Mouse (Mus musculus) forebrain, embryonic 12.5 days (tissue): ENCODE data around the gene Tigd3. TPM values are rescaled to one million over a fixed set of nuclear protein-coding genes. Genes with fewer than 3 reads are reported as not detected.

Experiments
- ATAC-seq: fragments of 200-750 bp; cut with Nextera tagmentation; 2 replicates; pipeline ENCODE4 v1.8.0; 2017; ENCODE audit warnings: moderate TSS enrichment; ENCODE audit not compliant: low FRiP score
- H3K27ac ChIP-seq: fragments of 300-500 bp; sonication (generic); 2 replicates; pipeline ENCODE4 v1.5.1; 2016; ENCODE audit warnings: mild to moderate bottlenecking
- H3K27me3 ChIP-seq: fragments of 300-500 bp; sonication (generic); 2 replicates; pipeline ENCODE4 v1.6.1; 2016; ENCODE audit warnings: mild to moderate bottlenecking
- H3K36me3 ChIP-seq: fragments of 300-500 bp; sonication (generic); replicated peaks from 2 replicates; pipeline ENCODE4 v1.6.1; 2016; ENCODE audit warnings: mild to moderate bottlenecking
- H3K4me1 ChIP-seq: fragments of 300-500 bp; sonication (generic); 2 replicates; pipeline ENCODE4 v1.6.1; 2016
- H3K4me2 ChIP-seq: fragments of 300-500 bp; sonication (generic); 2 replicates; pipeline ENCODE4 v1.6.1; 2016; ENCODE audit warnings: mild to moderate bottlenecking, moderate library complexity
- H3K4me3 ChIP-seq: fragments of 300-500 bp; sonication (generic); replicated peaks from 2 replicates; pipeline ENCODE4 v1.5.1; 2016; ENCODE audit warnings: mild to moderate bottlenecking
- H3K9ac ChIP-seq: fragments of 300-500 bp; sonication (generic); 2 replicates; pipeline ENCODE4 v1.6.1; 2016; ENCODE audit warnings: mild to moderate bottlenecking
- H3K9me3 ChIP-seq: fragments of 300-500 bp; sonication (generic); 2 replicates; pipeline ENCODE4 v1.6.1; 2016
- WGBS: fragments of 180-500 bp; shearing (Covaris S2); methylation state at CpG from one replicate; pipeline ENCODE4 v1.1.7; 2016; 5-methylcytosine and 5-hydroxymethylcytosine counted together
- polyA plus RNA-seq: library from polyadenylated mRNA; unstranded; fragments of >200 nt; fragmentation: Nextera tagmentation; extraction: Ambion mirVana; gene quantifications from 2 replicates; pipeline ENCODE4 v1.2.1, GENCODE M21; 2016

Tigd3 gene
- polyA plus RNA-seq, 1 experiment from 2014 or later = 11.1 TPM

- no peak overlapping the region for H3K9ac ChIP-seq
- H3K36me3 ChIP-seq = no peaks in the 10 kb centered on the region
- ATAC-seq = no peak
- no peak overlapping the region for H3K4me3 ChIP-seq
- H3K9me3 ChIP-seq = no peaks in the 10 kb centered on the region
- WGBS = 70% methylated on average over 14 of the region's 14 CpGs
- H3K27ac ChIP-seq = no peak overlapping the region
- H3K4me1 ChIP-seq = peaks cover 6% of the 10 kb centered on the region
- peaks cover 16% of the 10 kb centered on the region for H3K27me3 ChIP-seq
- H3K4me2 ChIP-seq = no peak overlapping the region
These were observed 36.0 kb upstream of the Tigd3 start for GRCm38 (mm10) chr19:5929634-5930596.

- H3K36me3 ChIP-seq = no peaks in the 10 kb centered on the region
- H3K9ac ChIP-seq = no peak overlapping the region
- ATAC-seq = no peak
- no peaks in the 10 kb centered on the region for H3K9me3 ChIP-seq
- peaks cover 16% of the 10 kb centered on the region for H3K27me3 ChIP-seq
- H3K27ac ChIP-seq = no peak overlapping the region
- WGBS = 69% methylated on average over 3 of the region's 3 CpGs
- no peak overlapping the region for H3K4me3 ChIP-seq
- H3K4me1 ChIP-seq = peaks cover 14% of the 10 kb centered on the region
- no peak overlapping the region for H3K4me2 ChIP-seq
These were observed 34.6 kb upstream of the Tigd3 start for GRCm38 (mm10) chr19:5928546-5928945.

- Histone ChIP-seq H3K9ac (no peak overlapping the region), H3K4me3 (no peak overlapping the region), H3K4me2 (no peak overlapping the region), H3K4me1 (peaks cover 14% of the 10 kb centered on the region), H3K9me3 (no peaks in the 10 kb centered on the region), H3K27me3 (peaks cover 16% of the 10 kb centered on the region), H3K36me3 (no peaks in the 10 kb centered on the region), H3K27ac (no peak overlapping the region)
- 81% methylated on average over 6 of the region's 6 CpGs for WGBS
- no peak for ATAC-seq
These were observed 34.2 kb upstream of the Tigd3 start for GRCm38 (mm10) chr19:5928104-5928503.

GRCm38 (mm10) chr19:5927532-5927931, 33.6 kb upstream of the Tigd3 start:
- 77% methylated on average over 8 of the region's 8 CpGs for WGBS
- Histone ChIP-seq H3K27me3 (peaks cover 16% of the 10 kb centered on the region), H3K9ac (no peak overlapping the region), H3K36me3 (no peaks in the 10 kb centered on the region), H3K4me3 (no peak overlapping the region), H3K4me1 (peaks cover 14% of the 10 kb centered on the region), H3K9me3 (no peaks in the 10 kb centered on the region), H3K27ac (no peak overlapping the region), H3K4me2 (no peak overlapping the region)
- ATAC-seq = no peak

- no peak for ATAC-seq
- Histone ChIP-seq H3K9ac (no peak overlapping the region), H3K4me2 (no peak overlapping the region), H3K4me1 (peaks cover 14% of the 10 kb centered on the region), H3K36me3 (no peaks in the 10 kb centered on the region), H3K9me3 (no peaks in the 10 kb centered on the region), H3K27ac (no peak overlapping the region), H3K27me3 (peaks cover 16% of the 10 kb centered on the region), H3K4me3 (no peak overlapping the region)
- WGBS = 69% methylated on average over 11 of the region's 11 CpGs
These were observed 33.1 kb upstream of the Tigd3 start for GRCm38 (mm10) chr19:5927026-5927425.

GRCm38 (mm10) chr19:5925311-5925855, 31.4 kb upstream of the Tigd3 start:
- Histone ChIP-seq H3K4me3 (peak overlapping the region; percentile 53), H3K9me3 (no peaks in the 10 kb centered on the region), H3K9ac (peak overlapping the region; percentile 60), H3K27ac (no peak overlapping the region), H3K4me2 (peak overlapping the region; percentile 98), H3K4me1 (peaks cover 19% of the 10 kb centered on the region), H3K27me3 (peaks cover 16% of the 10 kb centered on the region), H3K36me3 (no peaks in the 10 kb centered on the region)
- 45% methylated on average over 11 of the region's 11 CpGs for WGBS
- no peak for ATAC-seq

- ATAC-seq = peak; percentile 95
- H3K9ac ChIP-seq = peak within 1 kb of the TSS; percentile 60
- H3K4me1 ChIP-seq = peaks cover 19% of the 10 kb centered on the region
- no peaks in the 10 kb centered on the region for H3K36me3 ChIP-seq
- WGBS = under 1% methylated on average over 18 of the region's 18 CpGs
- peak within 1 kb of the TSS; percentile 98 for H3K4me2 ChIP-seq
- H3K27me3 ChIP-seq = peaks cover 16% of the 10 kb centered on the region
- H3K4me3 ChIP-seq = peak within 1 kb of the TSS; percentile 53
- H3K27ac ChIP-seq = peak within 1 kb of the TSS; percentile 66
- H3K9me3 ChIP-seq = no peaks in the 10 kb centered on the region
These were observed 30.8 kb upstream of the Tigd3 start, which contains the start of gene Cdc42ep2 for GRCm38 (mm10) chr19:5924713-5925093. Cdc42ep2 (minus strand) TSS chr19:5924816.

- H3K27ac ChIP-seq = peak overlapping the region; percentile 66
- peak overlapping the region; percentile 53 for H3K4me3 ChIP-seq
- H3K4me1 ChIP-seq = peaks cover 19% of the 10 kb centered on the region
- no peaks in the 10 kb centered on the region for H3K36me3 ChIP-seq
- WGBS = under 1% methylated on average over 38 of the region's 38 CpGs
- peaks cover 16% of the 10 kb centered on the region for H3K27me3 ChIP-seq
- peak overlapping the region; percentile 98 for H3K4me2 ChIP-seq
- ATAC-seq = peak; percentile 87
- no peaks in the 10 kb centered on the region for H3K9me3 ChIP-seq
- H3K9ac ChIP-seq = peak overlapping the region; percentile 60
These were observed 30.2 kb upstream of the Tigd3 start for GRCm38 (mm10) chr19:5923990-5924712.

- WGBS = 96% methylated on average over 3 of the region's 3 CpGs
- no peak for ATAC-seq
- Histone ChIP-seq H3K9ac (no peak overlapping the region), H3K4me1 (peaks cover 19% of the 10 kb centered on the region), H3K4me2 (no peak overlapping the region), H3K9me3 (no peaks in the 10 kb centered on the region), H3K27me3 (peaks cover 16% of the 10 kb centered on the region), H3K36me3 (no peaks in the 10 kb centered on the region), H3K27ac (no peak overlapping the region), H3K4me3 (no peak overlapping the region)
These were observed 29.0 kb upstream of the Tigd3 start for GRCm38 (mm10) chr19:5922963-5923362.

GRCm38 (mm10) chr19:5922119-5922942, 28.4 kb upstream of the Tigd3 start:
- Histone ChIP-seq H3K4me2 (no peak overlapping the region), H3K9ac (no peak overlapping the region), H3K27ac (no peak overlapping the region), H3K9me3 (no peaks in the 10 kb centered on the region), H3K36me3 (no peaks in the 10 kb centered on the region), H3K4me3 (no peak overlapping the region), H3K27me3 (peaks cover 16% of the 10 kb centered on the region), H3K4me1 (peaks cover 19% of the 10 kb centered on the region)
- ATAC-seq = no peak
- 80% methylated on average over 15 of the region's 15 CpGs for WGBS

GRCm38 (mm10) chr19:5921715-5922114, 27.8 kb upstream of the Tigd3 start:
- Histone ChIP-seq H3K27ac (no peak overlapping the region), H3K9me3 (no peaks in the 10 kb centered on the region), H3K4me3 (no peak overlapping the region), H3K4me2 (peak overlapping the region; percentile 0; the same call in 1 of the 2 replicates), H3K27me3 (peaks cover 16% of the 10 kb centered on the region), H3K36me3 (no peaks in the 10 kb centered on the region), H3K4me1 (peaks cover 19% of the 10 kb centered on the region), H3K9ac (peak overlapping the region; percentile 33; the same call in 1 of the 2 replicates)
- 15% methylated on average over 9 of the region's 9 CpGs for WGBS
- no peak for ATAC-seq
